Mouse (Mus musculus) heart, embryonic 14.5 days (tissue): ENCODE measurements around the gene Wbp2. TPM values are rescaled to one million over a fixed set of nuclear protein-coding genes. Genes with fewer than 3 reads are reported as not detected.
"Not testable (repeated sequence)": the region's sequence is repeated elsewhere in the genome, so short reads cannot be mapped to it uniquely, and the experiment has no call there.

Source experiments
- ATAC-seq: fragments of 200-750 bp; cut with Nextera tagmentation; 2 replicates; pipeline ENCODE4 v1.8.0; 2017; ENCODE audit warnings: low read depth, moderate TSS enrichment; ENCODE audit not compliant: insufficient number of reproducible peaks, insufficient read depth, low FRiP score
- H3K27ac ChIP-seq, 2 experiments: fragments of 200-500 bp in 1 of 2; fragments of 300-500 bp in 1 of 2; sonication (generic) in 1 of 2; replicated peaks in 1 of 2; 2 replicates each; pipeline ENCODE4 v1.5.1; 2012 to 2014; ENCODE audit warnings: low read depth in 2 of 2, low read length in 2 of 2, control low read depth in 1 of 2, mild to moderate bottlenecking in 1 of 2, mixed read lengths in 1 of 2; ENCODE audit not compliant: control insufficient read depth in 1 of 2, insufficient read depth in 1 of 2
- H3K27me3 ChIP-seq: fragments of 300-500 bp; sonication (generic); 2 replicates; pipeline ENCODE4 v1.6.1; 2014; ENCODE audit warnings: mild to moderate bottlenecking, low read length, control low read depth; ENCODE audit not compliant: control insufficient read depth, insufficient read depth
- H3K36me3 ChIP-seq: fragments of 300-500 bp; sonication (generic); 2 replicates; pipeline ENCODE4 v1.6.1; 2014; ENCODE audit warnings: mild to moderate bottlenecking, control low read depth, low read length, mixed read lengths; ENCODE audit not compliant: control insufficient read depth, insufficient read depth
- H3K4me1 ChIP-seq, 2 experiments: fragments of 200-500 bp in 1 of 2; fragments of 300-500 bp in 1 of 2; sonication (generic) in 1 of 2; 2 replicates each; pipeline ENCODE4 v1.6.1; 2012 to 2014; ENCODE audit warnings: low read length in 2 of 2, control low read depth in 1 of 2, mixed read lengths in 1 of 2; ENCODE audit not compliant: control insufficient read depth in 2 of 2, insufficient read depth in 2 of 2
- H3K4me2 ChIP-seq: fragments of 300-500 bp; sonication (generic); 2 replicates; pipeline ENCODE4 v1.6.1; 2014; ENCODE audit warnings: mild to moderate bottlenecking, low read length
- H3K4me3 ChIP-seq, 2 experiments: fragments of 200-500 bp in 1 of 2; fragments of 300-500 bp in 1 of 2; sonication (generic) in 1 of 2; 2 replicates each; pipeline ENCODE4 v1.5.1; 2012 to 2014; ENCODE audit warnings: low read length in 2 of 2, mild to moderate bottlenecking in 2 of 2, control low read depth in 1 of 2, low read depth in 1 of 2, moderate library complexity in 1 of 2; ENCODE audit not compliant: control insufficient read depth in 1 of 2, insufficient read depth in 1 of 2
- H3K9ac ChIP-seq: fragments of 300-500 bp; sonication (generic); 2 replicates; pipeline ENCODE4 v1.6.1; 2014; ENCODE audit warnings: mild to moderate bottlenecking, low read length
- H3K9me3 ChIP-seq: fragments of 300-500 bp; sonication (generic); 2 replicates; pipeline ENCODE4 v1.6.1; 2016; ENCODE audit warnings: low read length, control low read depth; ENCODE audit not compliant: control insufficient read depth
- WGBS: fragments of 180-500 bp; shearing (Covaris S2); extraction: QIAGEN DNeasy Blood & Tissue Kit; methylation state at CpG from one replicate; pipeline ENCODE4 v1.1.7; 2014; 5-methylcytosine and 5-hydroxymethylcytosine counted together
- polyA plus RNA-seq: library from polyadenylated mRNA; unstranded; fragments of >200 nt; fragmentation: Nextera tagmentation; extraction: Ambion mirVana; gene quantifications from 2 replicates; pipeline ENCODE4 v1.2.1, GENCODE M21; 2014

Gene Wbp2
- polyA plus RNA-seq, 1 experiment from 2014 or later = 139 TPM

GRCm38 (mm10) chr11:116093771-116094565, 7.2 kb upstream of the Wbp2 start:
- 0 out of 2 replicates have a peak, but pooled peaks cover 4% of the 10 kb centered on the region for H3K9me3 ChIP-seq
- H3K4me2 ChIP-seq = peak overlapping the region; percentile 9; the same call in 1 of the 2 replicates
- H3K4me1 ChIP-seq = peaks cover 6 to 9% of the 10 kb centered on the region in 2 experiments
- no peak overlapping the region for H3K4me3 ChIP-seq
- ATAC-seq = peak; percentile 60
- peak overlapping the region; percentile 61 to 90 for H3K27ac ChIP-seq
- no peaks in the 10 kb centered on the region for H3K27me3 ChIP-seq
- no peaks in the 10 kb centered on the region for H3K36me3 ChIP-seq
- no peak overlapping the region for H3K9ac ChIP-seq
- WGBS = 28% methylated on average over 16 of the region's 16 CpGs

GRCm38 (mm10) chr11:116092959-116093358, 6.2 kb upstream of the Wbp2 start:
- not testable (repeated sequence) for H3K9me3 ChIP-seq, H3K4me1 ChIP-seq, H3K9ac ChIP-seq, H3K4me3 ChIP-seq, H3K4me2 ChIP-seq, ATAC-seq, H3K27me3 ChIP-seq, H3K36me3 ChIP-seq
- peak overlapping the region in 1 of 2 experiments; percentile 61; a peak in 2 of 4 replicates for H3K27ac ChIP-seq
- WGBS = 92% methylated on average over 6 of the region's 6 CpGs

- no peak for ATAC-seq
- no peak overlapping the region for H3K4me3 ChIP-seq
These were observed 4.8 kb upstream of the Wbp2 start for GRCm38 (mm10) chr11:116091591-116091990.

GRCm38 (mm10) chr11:116089545-116089944, 2.8 kb upstream of the Wbp2 start:
- Histone ChIP-seq H3K4me3 (no peak overlapping the region), H3K9me3 (no peaks in the 10 kb centered on the region), H3K9ac (no peak overlapping the region), H3K36me3 (peaks cover 4% of the 10 kb centered on the region; the same call in 1 of the 2 replicates), H3K4me2 (no peak overlapping the region), H3K4me1 (peaks cover 16 to 21% of the 10 kb centered on the region in 2 experiments), H3K27ac (no peak overlapping the region), H3K27me3 (no peaks in the 10 kb centered on the region)
- 85% methylated on average over 6 of the region's 6 CpGs for WGBS
- ATAC-seq = no peak

More at GRCm38 (mm10) chr11:116091591-116091990, 4.8 kb upstream of the Wbp2 start:
- Histone ChIP-seq H3K4me2 (no peak overlapping the region), H3K4me1 (peaks cover 10 to 12% of the 10 kb centered on the region in 2 experiments; a peak in 3 of 4 replicates), H3K9ac (no peak overlapping the region), H3K36me3 (no peaks in the 10 kb centered on the region), H3K27me3 (no peaks in the 10 kb centered on the region), H3K27ac (no peak overlapping the region), H3K9me3 (0 out of 2 replicates have a peak, but pooled peaks cover 2% of the 10 kb centered on the region)
- 87% methylated on average over 6 of the region's 6 CpGs for WGBS

- H3K4me1 ChIP-seq = peaks cover 12 to 17% of the 10 kb centered on the region in 2 experiments
- H3K9ac ChIP-seq = no peak overlapping the region
- peak overlapping the region in 1 of 2 experiments; percentile 37; a peak in 1 of 4 replicates for H3K27ac ChIP-seq
- ATAC-seq = no peak
- H3K4me2 ChIP-seq = no peak overlapping the region
- no peaks in the 10 kb centered on the region for H3K27me3 ChIP-seq
- H3K36me3 ChIP-seq = peaks cover 10% of the 10 kb centered on the region
- H3K9me3 ChIP-seq = no peaks in the 10 kb centered on the region
- no peak overlapping the region for H3K4me3 ChIP-seq
- WGBS = 59% methylated on average over 11 of the region's 11 CpGs
These were observed 2.1 kb upstream of the Wbp2 start for GRCm38 (mm10) chr11:116088741-116089394.

GRCm38 (mm10) chr11:116088188-116088587, 1.4 kb upstream of the Wbp2 start:
- Histone ChIP-seq H3K9ac (0 out of 2 replicates have a peak overlapping the region, but pooled peaks have one; percentile 61), H3K27ac (0 out of 4 replicates have a peak overlapping the region, but pooled peaks of 1 of the 2 experiments have one; percentile 37), H3K4me2 (peak overlapping the region; percentile 60), H3K9me3 (no peaks in the 10 kb centered on the region), H3K27me3 (no peaks in the 10 kb centered on the region), H3K36me3 (peaks cover 17% of the 10 kb centered on the region), H3K4me1 (peaks cover 8 to 16% of the 10 kb centered on the region in 2 experiments), H3K4me3 (no peak overlapping the region)
- no peak for ATAC-seq
- 71% methylated on average over 8 of the region's 8 CpGs for whole genome bisulfite sequencing

GRCm38 (mm10) chr11:116087194-116088130, 667 bp upstream of the Wbp2 start:
- H3K36me3 ChIP-seq = peaks cover 24% of the 10 kb centered on the region
- WGBS = 4% methylated on average over 31 of the region's 31 CpGs
- peak overlapping the region; percentile 61 for H3K9ac ChIP-seq
- peak; percentile 63 for ATAC-seq
- peaks cover 8 to 16% of the 10 kb centered on the region in 2 experiments for H3K4me1 ChIP-seq
- H3K4me3 ChIP-seq = peak overlapping the region; percentile 44 to 58
- no peaks in the 10 kb centered on the region for H3K27me3 ChIP-seq
- no peaks in the 10 kb centered on the region for H3K9me3 ChIP-seq
- peak overlapping the region; percentile 77 to 89 for H3K27ac ChIP-seq
- H3K4me2 ChIP-seq = peak overlapping the region; percentile 60
